In genomic region chr10:43751881-43752675, GRCm38 (mm10) we compare ENCODE assay signal across 8 mouse cellular contexts.
DNase-seq lines count a peak whose midpoint lies in the region; ATAC-seq and TF ChIP-seq lines count a peak whose summit lies in the region.

No protein-coding gene starts in this region.

- no peak overlapping the region for H3K9ac ChIP-seq in liver, adult 2 months (ENCODE audit: low read depth, low read length)
- no peak overlapping the region for H3K9ac ChIP-seq in liver, embryonic 12.5 days
- no peak overlapping the region for H3K9ac ChIP-seq in kidney, embryonic 15.5 days

- H3K79me2 ChIP-seq in liver, adult 2 months (ENCODE audit: control insufficient read depth, insufficient read depth, low read length), result no peaks in the 10 kb centered on the region

- H3K27ac ChIP-seq in liver, adult 2 months (replicated peaks; ENCODE audit: insufficient read depth, low read depth, low read length), result no peak overlapping the region
- H3K27ac ChIP-seq in liver, embryonic 12.5 days, result no peak overlapping the region; the same call in 1 of the 2 replicates
- no peak overlapping the region; the same call in 1 of the 2 replicates for H3K27ac ChIP-seq in heart, embryonic 10.5 days
- H3K27ac ChIP-seq in kidney, embryonic 15.5 days, result peak overlapping the region; percentile 79

- no peak for TF ChIP-seq POLR2A in liver, adult 2 months (IDR thresholded peaks at IDR 0.05; ENCODE audit: extremely low read depth, insufficient read depth, low read length)

- no peak for TF ChIP-seq CTCF in liver, adult 2 months (IDR thresholded peaks at IDR 0.05; ENCODE audit: low read depth, low read length)

- no peak overlapping the region for H3K4me2 ChIP-seq in liver, embryonic 12.5 days
- H3K4me2 ChIP-seq in kidney, embryonic 15.5 days, result no peak overlapping the region

- DNase-seq in liver, adult 2 months (ENCODE audit: extremely low read depth, low read depth, low spot score), result peak; percentile 45
- peak; percentile 29 for DNase-seq in cerebellum, adult 9-11 months
- peak; percentile 84 for DNase-seq in heart, embryonic 10.5 days (ENCODE audit: low spot score)
- DNase-seq in lung, postnatal 36 days, result peak; percentile 88
- DNase-seq in spleen, postnatal 14 days (ENCODE audit: low spot score in 2 of 2), result peak; percentile 48 to 65
- no peak for DNase-seq in adipocyte (ENCODE audit: low spot score)

- 59% methylated on average over 5 of the region's 5 CpGs for WGBS in liver, adult 2 months
- 32% methylated on average over 5 of the region's 5 CpGs for WGBS in liver, embryonic 12.5 days (ENCODE audit: insufficient replicate concordance)
- 53% methylated on average over 5 of the region's 5 CpGs for WGBS in heart, embryonic 10.5 days
- 41% methylated on average over 5 of the region's 5 CpGs for WGBS in kidney, embryonic 15.5 days

- no peaks in the 10 kb centered on the region for H3K4me1 ChIP-seq in liver, adult 2 months (ENCODE audit: control insufficient read depth, insufficient read depth, low read length)
- H3K4me1 ChIP-seq in liver, embryonic 12.5 days, result peaks cover 13% of the 10 kb centered on the region; the same call in 1 of the 2 replicates
- H3K4me1 ChIP-seq in heart, embryonic 10.5 days, result peaks cover 13% of the 10 kb centered on the region
- H3K4me1 ChIP-seq in kidney, embryonic 15.5 days, result peaks cover 22% of the 10 kb centered on the region

- no peak overlapping the region for H3K4me3 ChIP-seq in liver, adult 2 months (ENCODE audit: insufficient read depth, low read depth, low read length)
- no peak overlapping the region for H3K4me3 ChIP-seq in liver, embryonic 12.5 days
- no peak overlapping the region for H3K4me3 ChIP-seq in heart, embryonic 10.5 days
- H3K4me3 ChIP-seq in kidney, embryonic 15.5 days (replicated peaks), result no peak overlapping the region

- no peaks in the 10 kb centered on the region for H3K9me3 ChIP-seq in liver, embryonic 12.5 days (replicated peaks)
- no peaks in the 10 kb centered on the region for H3K9me3 ChIP-seq in heart, embryonic 10.5 days
- H3K9me3 ChIP-seq in kidney, embryonic 15.5 days (replicated peaks), result no peaks in the 10 kb centered on the region

- H3K27me3 ChIP-seq in liver, adult 2 months (ENCODE audit: control insufficient read depth, insufficient read depth, low read length), result no peaks in the 10 kb centered on the region
- no peaks in the 10 kb centered on the region; the same call in 1 of the 2 replicates for H3K27me3 ChIP-seq in liver, embryonic 12.5 days (replicated peaks)
- no peaks in the 10 kb centered on the region for H3K27me3 ChIP-seq in heart, embryonic 10.5 days (ENCODE audit: insufficient read depth, poor library complexity, severe bottlenecking)
- no peaks in the 10 kb centered on the region for H3K27me3 ChIP-seq in kidney, embryonic 15.5 days

- ATAC-seq in liver, embryonic 12.5 days, result no peak
- peak; percentile 93 for ATAC-seq in kidney, embryonic 15.5 days (replicated peaks; ENCODE audit: low FRiP score)

- H3K36me3 ChIP-seq in liver, adult 2 months (ENCODE audit: control insufficient read depth, insufficient read depth, low read length), result no peaks in the 10 kb centered on the region
- no peaks in the 10 kb centered on the region for H3K36me3 ChIP-seq in liver, embryonic 12.5 days
- H3K36me3 ChIP-seq in heart, embryonic 10.5 days, result no peaks in the 10 kb centered on the region
- no peaks in the 10 kb centered on the region for H3K36me3 ChIP-seq in kidney, embryonic 15.5 days
